ENCODE assay signal across 8 mouse cellular contexts in the genomic region with DNA sequence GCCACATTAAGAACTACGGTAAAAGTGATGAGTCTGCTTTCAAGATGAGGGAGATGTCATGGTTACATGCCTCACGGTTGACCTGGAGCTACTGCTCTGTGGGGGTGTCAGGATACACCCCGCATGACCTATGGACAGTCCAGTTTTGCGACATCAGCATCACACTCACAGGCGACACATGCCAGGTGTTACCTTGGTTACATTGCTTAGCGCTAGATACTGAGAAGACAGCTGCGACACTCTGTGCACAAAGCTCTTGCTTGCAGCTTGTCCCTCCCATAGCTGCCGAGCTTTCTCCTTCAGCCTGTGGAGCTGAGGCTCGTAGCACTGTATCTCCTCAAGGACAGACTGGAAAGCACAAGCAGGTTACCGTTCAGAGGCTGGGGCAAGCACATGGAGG.
DNase-seq lines count a peak whose midpoint lies in the region; ATAC-seq and TF ChIP-seq lines count a peak whose summit lies in the region.
"Had no signal": no experiment of that assay in that cellular context is flagged by ENCODE, and none has a peak within 500 bp of the region (broad histone marks: within the 10 kb centered on the region; RNA-seq: fewer than 3 reads in every experiment).

No protein-coding gene starts in this region.

- no peak for TF ChIP-seq POLR2A in kidney, adult 2 months (IDR thresholded peaks at IDR 0.05; ENCODE audit: low read depth, low read length)

- no peak overlapping the region for H3K4me2 ChIP-seq in hindbrain, postnatal 0 days (ENCODE audit: low read depth, low read length)

- 35% methylated on average over 10 of the region's 10 CpGs for WGBS in kidney, adult 2 months
- WGBS in hindbrain, postnatal 0 days = 37% methylated on average over 10 of the region's 10 CpGs

- H3K4me1 ChIP-seq in kidney, adult 2 months (ENCODE audit: control insufficient read depth, insufficient read depth, low read length) = no peaks in the 10 kb centered on the region
- no peaks in the 10 kb centered on the region for H3K4me1 ChIP-seq in hindbrain, postnatal 0 days (ENCODE audit: insufficient read depth, low read length)

- no peak overlapping the region for H3K4me3 ChIP-seq in kidney, adult 2 months (ENCODE audit: insufficient read depth, low read depth, low read length)
- H3K4me3 ChIP-seq in hindbrain, postnatal 0 days (ENCODE audit: low read length) = no peak overlapping the region
- H3K4me3 ChIP-seq: myocyte had no signal

- H3K27ac ChIP-seq in kidney, adult 2 months (ENCODE audit: insufficient read depth, low read depth, low read length) = no peak overlapping the region
- H3K27ac ChIP-seq in hindbrain, postnatal 0 days = peak overlapping the region; percentile 51; the same call in 1 of the 2 replicates

- peak; percentile 8 for DNase-seq in kidney, adult 2 months
- DNase-seq in kidney, postnatal 36 days = no peak
- DNase-seq in retina, postnatal 1 day = peak; percentile 18
- DNase-seq in retina, embryonic 14.5 days (ENCODE audit: low spot score) = no peak
- peak; percentile 31 for DNase-seq in hindbrain, postnatal 0 days (ENCODE audit: low spot score)
- DNase-seq in skeletal muscle tissue, adult 2 months (ENCODE audit: low read depth, low spot score) = peak; percentile 50
- DNase-seq in cerebellum, adult 11-12 months = no peak

- no peaks in the 10 kb centered on the region for H3K27me3 ChIP-seq in kidney, adult 2 months (replicated peaks; ENCODE audit: control insufficient read depth, insufficient read depth, low read length)
- no peaks in the 10 kb centered on the region for H3K27me3 ChIP-seq in hindbrain, postnatal 0 days (ENCODE audit: insufficient read depth, low read length)

- no peaks in the 10 kb centered on the region; the same call in 1 of the 2 replicates for H3K36me3 ChIP-seq in kidney, adult 2 months (ENCODE audit: control insufficient read depth, insufficient read depth, low read length)
- peaks cover 5% of the 10 kb centered on the region; the same call in 1 of the 2 replicates for H3K36me3 ChIP-seq in hindbrain, postnatal 0 days (ENCODE audit: insufficient read depth, low read length)

- H3K9me3 ChIP-seq in hindbrain, postnatal 0 days (ENCODE audit: low read length) = no peaks in the 10 kb centered on the region

- no peak overlapping the region for H3K9ac ChIP-seq in hindbrain, postnatal 0 days (replicated peaks; ENCODE audit: low read length)

- ATAC-seq in hindbrain, postnatal 0 days = peak; percentile 84

- no peak for TF ChIP-seq CTCF in kidney, adult 2 months (conservative IDR thresholded peaks at IDR 0.05; ENCODE audit: insufficient read depth, insufficient read length, low read depth, low read length)
- no peak for TF ChIP-seq CTCF in hindbrain, postnatal 0 days (IDR thresholded peaks at IDR 0.05; ENCODE audit: low read depth)

Comparison
In these comparisons a context has a peak if more than half of its experiments do, and no peak if none do; other contexts are left out.
1. DNase-seq: peak in kidney, adult 2 months (single experiment), retina, postnatal 1 day (single experiment), hindbrain, postnatal 0 days (single experiment) and skeletal muscle tissue, adult 2 months (single experiment); none in kidney, postnatal 36 days (0 of 2), retina, embryonic 14.5 days (single experiment) and cerebellum, adult 11-12 months (single experiment).